Mouse (Mus musculus): ENCODE data around the gene Ndufv2.
"Not testable (repeated sequence)": the region's sequence is repeated elsewhere in the genome, so short reads cannot be mapped to it uniquely, and the experiment has no call there.

The Ndufv2 gene

DNA sequence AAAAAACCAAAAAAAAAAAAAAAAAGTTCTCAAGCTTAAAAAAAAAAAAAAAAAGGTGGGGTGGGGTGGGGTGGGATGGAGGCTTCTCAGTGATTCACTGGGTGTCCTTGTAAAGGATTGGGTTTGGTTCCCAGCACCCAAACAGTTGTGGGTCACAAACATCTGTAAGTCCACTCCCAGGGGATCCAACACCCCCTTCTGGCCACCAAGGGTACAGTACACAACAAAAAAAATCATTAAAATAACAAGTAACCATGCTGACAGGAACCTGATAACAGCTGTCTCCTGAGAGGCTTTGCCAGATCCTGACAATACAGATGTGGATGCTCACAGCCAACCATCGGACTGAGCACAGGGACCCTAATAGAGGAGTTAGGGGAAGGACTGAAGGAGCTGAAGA is 16.9 kb downstream of the Ndufv2 start:
- no peak for DNase-seq

DNA sequence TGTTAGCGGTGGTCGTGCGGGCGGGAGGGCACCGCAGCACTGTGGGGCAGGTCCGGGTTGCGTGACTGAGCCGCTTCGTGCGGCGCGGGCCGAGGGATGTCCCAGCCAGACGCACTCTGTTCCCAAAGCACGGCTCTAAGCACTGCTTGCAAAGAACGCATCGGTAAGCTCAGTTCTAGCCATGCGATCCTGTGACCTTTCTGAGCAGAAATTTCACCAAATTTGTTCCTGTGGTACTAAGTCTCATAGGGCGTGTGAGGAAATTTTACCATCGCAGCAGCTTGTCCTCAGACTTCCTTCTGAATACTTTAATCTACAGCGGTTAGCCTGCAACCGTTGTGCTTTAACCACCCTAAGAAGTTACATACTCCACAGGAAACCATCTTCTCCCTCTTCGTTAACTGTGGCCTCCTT is 23.9 kb downstream of the Ndufv2 start:
- no peak for DNase-seq

DNA sequence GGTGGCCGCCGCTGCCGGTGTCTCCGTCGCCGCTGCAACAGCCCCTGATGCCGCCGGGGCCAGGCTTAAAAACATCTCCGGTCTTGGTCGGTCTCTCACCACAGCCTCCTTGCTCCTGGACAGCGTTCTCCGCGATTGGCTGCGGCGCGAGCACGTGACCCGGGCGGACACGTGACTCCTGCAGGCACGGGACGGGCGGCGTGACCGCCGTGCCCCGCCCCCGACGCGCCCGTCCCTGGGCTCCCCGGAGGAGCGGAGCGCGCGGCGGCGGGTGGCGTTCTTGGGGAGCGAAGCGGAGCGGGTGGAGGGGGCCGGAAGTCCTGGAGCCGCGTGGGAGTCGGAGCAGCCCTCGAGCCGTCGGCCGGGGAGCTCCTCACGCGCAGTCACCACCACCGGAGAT is 24.4 kb downstream of the Ndufv2 start, which contains the start of gene Ankrd12:
Gene Ankrd12 (minus strand): TSS at position 156 of the 400 bp plus-strand sequence.
- DNase-seq = peak; percentile 98

DNA sequence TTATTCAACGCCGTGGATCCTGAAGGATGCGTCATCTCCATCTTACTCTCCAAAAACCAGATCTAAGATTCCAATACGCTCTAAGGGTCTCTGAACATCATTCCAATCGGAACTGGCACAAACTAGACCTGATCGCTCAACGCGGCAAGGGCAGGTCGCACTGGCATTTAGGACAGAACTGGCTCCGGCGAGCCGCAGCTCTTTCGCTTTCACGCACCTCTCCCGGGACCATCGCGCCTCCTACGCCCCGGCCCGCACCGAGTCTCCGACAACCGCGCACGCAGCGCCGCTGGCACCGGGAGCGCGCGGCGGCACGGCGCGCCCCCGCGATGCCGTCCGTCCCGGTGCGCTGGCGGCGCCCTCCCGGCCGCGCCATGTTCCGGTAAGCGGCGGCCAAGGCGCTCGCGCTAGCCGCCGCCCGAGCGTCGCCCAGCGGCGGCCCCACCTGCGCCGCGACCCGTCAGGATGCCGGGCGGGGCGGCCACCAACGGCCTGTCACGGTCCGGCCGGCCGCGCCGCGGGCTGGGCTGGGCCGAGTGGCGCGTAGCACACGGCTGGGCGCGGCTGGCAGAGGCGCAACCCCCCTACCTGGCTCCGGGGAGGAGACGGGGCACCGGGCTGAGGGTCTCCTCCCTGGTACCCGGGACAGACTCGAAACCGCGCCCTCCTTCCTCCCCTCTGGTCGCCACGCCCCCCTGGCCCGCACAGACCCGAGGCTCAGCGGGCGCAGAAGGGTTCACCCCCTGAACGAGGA is 25.0 kb downstream of the Ndufv2 start:
- DNase-seq = peak; percentile 57

DNA sequence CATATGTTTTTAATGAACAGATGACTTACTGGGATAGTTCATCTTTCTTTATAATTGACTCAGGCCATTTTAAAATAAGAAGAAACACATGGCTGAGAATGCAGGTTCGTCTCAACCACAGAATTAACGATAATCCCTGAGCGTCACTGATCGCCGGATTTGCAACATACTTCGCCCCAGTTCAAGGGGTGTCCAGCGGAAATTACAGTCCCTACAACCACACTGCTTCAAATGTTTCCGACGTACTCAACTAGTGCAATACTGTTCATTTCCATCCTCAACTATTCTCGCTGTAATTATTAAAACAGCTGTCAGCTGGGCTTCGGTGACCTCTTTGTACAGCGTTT is 25.6 kb downstream of the Ndufv2 start:
- no peak for DNase-seq

DNA sequence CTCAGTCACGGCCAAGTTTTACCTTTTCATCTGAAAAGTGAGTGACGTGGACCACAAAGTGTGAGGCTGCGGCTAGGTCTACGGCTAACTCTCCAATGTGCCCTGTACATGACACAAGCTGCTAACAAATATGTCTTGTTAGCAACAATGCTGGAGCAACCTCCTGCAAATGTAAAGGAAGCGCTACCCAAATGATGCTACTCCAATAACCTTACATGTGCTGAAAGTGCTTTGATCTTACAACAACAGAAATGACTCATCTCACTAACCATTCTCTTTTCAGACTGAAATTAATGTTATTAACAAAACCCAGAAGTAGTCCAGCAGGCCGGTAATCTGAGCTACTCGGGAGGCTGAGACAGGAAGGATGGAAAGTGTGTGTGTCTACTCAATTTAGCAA is 27.4 kb downstream of the Ndufv2 start:
- DNase-seq = no peak

DNA sequence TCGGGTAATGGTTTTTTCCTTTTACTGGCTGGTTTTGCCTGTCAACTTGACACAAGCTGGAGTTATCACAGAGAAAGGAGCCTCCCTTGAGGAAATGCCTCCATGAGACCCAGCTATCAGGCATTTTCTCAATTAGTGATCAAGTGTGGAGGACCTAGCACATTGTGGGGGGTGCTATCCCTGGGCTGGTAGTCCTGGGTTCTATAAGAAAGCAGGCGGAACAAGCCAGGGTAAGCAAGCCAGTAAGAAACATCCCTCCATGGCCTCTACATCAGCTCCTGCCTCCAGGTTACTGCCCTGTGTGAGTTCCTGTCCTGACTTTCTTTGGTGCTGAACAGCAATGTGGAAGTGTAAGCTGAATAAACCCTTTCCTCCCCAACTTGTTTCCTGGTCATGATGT is 32.3 kb downstream of the Ndufv2 start:
- DNase-seq = not testable (repeated sequence)

DNA sequence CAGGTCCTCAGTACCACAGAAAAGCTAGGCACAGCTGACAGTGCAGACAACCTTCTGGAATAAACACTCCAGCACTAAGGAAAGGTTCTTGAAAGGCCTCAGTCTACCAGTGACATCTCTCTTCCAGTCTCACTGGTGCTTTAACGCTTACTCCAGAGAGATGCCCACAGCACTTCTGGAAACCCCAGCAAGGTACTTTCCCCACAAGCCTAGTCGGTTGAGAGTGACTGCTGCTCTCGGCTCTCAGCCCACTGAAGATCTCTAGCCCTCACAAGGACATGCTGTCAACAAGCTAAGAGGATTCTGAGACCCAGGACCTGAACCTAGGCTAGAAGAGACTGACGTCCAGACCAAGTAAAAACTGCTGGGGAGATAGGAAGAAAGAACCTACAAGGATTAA is 36.2 kb downstream of the Ndufv2 start:
- no peak for DNase-seq

DNA sequence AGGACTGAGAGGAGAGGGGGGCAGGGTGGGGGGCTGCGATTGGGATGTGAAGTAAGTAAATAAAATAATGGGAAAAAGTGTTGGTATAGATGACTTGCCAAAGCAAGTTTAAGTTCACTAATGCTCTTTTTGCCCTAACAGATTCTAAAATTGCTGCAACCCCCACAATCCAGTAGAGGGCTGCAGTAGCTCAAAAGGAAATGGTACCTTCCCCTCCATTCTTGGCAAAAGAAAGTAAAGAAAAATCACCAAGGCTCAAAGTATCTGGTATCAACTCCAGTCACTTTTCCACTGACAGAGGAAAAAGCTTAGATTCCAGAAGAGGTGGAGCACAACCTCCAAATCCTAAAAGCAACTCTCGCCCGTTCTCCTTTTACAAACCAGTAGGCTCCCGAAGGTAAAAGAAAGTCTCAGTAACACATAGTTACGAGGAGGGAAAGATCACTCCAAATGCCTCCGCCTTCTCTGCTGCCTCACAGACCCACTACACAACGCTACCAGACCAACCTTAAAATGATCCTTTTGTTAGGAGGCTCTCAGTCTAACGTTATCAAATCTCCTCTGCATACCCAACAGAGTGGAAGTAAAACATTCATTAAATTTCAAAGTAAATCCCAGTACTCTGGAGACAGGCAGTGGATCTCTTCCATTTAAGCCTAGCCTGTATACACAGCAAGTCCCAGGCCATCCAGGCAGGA is 40.0 kb downstream of the Ndufv2 start:
- no peak for DNase-seq

DNA sequence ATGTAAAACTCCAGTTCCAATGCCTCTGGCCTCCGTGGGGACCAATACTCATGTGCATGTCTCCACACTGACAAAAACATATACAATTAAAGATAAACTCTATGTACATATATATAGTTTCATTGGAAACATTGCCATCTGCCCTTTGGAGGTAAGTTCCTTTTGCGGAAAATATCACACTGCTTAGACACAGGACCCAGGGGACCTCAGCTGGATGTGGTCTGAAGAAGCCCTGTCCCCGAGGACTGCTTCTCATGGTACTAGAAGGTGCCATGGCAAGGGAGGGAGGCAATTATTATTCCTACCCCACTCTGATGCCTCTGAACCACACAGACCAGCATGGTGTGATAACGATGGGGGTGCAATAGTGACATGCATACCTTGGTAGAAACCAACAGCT is 43.2 kb downstream of the Ndufv2 start:
- no peak for DNase-seq

DNA sequence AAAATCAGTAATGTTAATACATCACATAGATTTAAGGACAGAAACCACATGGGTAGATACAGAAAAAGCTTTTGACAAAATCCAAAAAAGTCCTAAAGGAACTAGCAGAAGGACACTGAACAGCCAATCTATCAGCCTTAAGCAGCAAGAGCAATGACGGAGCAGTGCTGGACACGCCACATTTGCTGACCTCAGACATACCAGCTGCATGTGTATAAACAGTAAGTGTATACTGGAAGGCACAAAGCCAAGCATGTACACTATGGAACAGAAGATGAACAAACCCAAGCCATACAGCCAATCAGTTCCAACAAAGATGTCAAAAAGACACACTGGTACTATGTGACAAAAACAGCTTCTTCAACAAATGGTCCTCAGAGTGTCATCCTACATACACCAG is 44.2 kb downstream of the Ndufv2 start:
- DNase-seq = no peak

DNA sequence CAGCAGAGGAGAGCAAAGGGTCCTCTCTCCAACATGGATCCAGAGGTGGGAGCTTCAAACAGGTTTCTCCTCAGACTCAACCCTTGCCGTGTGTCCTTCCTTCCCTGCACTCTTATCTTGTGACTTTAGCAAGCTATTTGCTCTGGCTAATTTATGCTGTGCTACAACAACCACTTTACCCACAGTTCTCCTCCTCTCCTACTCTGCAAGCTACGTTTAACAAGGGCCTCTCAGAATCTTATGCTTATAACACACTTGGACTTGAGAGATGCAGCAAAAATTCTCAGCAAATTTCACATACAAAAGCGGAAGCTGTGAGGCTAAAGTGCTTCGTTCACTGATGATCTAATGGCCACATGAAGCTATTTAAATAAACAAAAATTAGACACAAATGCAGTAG is 48.0 kb downstream of the Ndufv2 start:
- DNase-seq = no peak

DNA sequence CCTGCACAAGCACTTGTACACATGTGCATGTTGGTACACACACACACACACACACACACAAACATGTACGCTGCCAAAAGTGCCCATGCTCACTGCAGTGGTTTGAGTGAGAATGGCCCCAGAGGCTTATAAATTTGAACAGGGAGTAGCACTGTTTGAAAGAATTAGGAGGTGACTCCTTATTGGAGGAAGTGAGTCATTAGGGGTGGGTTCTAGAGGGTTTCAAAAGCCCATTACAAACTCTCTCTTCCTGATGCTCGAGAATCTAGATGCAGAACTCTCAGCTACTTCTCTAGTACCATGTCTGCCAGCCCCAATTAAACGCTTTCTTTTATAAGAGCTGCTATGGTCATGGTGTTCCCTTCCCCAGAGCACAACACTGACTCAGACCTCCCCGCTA is 52.6 kb downstream of the Ndufv2 start:
- no peak for DNase-seq

DNA sequence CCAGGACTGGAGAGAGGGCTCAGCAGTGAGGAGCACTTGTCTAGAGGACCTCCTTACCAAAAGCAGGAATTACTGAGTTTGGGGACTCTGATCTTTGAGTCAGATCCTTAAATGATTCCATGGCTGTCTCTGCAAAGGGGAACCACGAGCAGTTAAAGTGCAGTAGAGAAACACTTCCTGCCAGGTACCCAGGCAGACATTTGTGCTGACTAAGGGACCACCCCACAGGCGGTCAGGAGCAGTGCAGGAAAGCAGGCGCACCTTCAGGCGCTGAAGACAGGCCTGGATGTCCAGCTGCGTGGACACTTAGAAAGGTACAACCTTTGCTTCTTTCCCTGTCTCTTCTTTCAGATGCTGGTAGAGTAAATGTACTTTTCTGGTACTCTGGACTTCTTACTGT is 53.2 kb downstream of the Ndufv2 start:
- DNase-seq = peak; percentile 14

DNA sequence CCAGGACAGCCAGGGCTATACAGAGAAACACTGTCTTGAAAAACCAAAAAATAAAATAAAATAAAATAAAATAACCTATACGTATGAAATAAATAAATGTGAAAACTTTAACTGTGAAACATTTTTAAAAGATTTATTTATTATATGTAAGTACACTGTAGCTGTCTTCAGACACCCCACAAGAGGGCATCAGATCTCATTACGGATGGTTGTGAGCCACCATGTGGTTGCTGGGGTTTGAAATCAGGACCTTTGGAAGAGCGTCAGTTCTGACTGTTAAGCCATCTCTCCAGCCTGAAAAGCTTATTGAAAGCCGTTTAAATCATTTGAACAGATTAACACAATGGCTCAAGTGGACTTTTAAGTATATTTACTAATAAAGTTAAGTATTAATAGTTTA is 57.7 kb downstream of the Ndufv2 start:
- not testable (repeated sequence) for DNase-seq

DNA sequence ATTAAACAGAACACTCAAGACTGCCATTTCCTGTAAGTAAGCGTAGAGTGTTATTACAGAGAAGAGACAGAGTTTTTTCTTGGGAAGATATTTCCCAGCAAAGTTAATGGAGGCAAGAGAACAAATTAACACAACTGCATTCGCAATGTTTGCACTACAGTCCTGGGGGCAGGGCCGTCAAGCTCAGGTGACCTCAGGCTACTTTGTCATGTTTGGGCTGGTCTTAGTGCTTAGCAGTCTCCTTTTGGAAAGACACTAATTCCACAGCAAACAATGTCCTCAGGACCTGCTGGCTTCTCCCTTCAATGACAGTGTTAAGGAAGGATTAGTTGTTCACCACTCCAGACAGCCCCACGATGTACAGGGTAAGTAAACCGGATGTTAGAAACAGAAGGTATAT is 60.3 kb downstream of the Ndufv2 start:
- DNase-seq = no peak

DNA sequence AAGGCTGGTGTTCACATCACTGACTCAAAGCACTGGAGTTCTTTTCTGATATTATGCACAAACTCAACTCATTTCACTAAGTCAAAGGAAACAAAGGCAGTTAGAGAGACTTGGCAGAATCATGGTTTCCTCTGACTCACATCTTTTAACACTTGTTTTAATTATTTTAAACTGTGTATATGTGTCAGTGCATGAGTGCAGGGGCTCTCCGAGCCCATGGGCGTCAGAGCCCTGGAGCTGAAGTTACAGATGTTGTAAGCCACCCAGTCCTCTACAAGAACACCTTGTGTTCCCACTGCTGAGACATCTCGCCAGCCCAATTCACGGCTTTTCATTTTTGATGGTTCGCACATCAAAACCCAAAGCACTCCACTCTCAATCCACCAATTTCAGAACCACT is 68.1 kb downstream of the Ndufv2 start:
- DNase-seq = no peak

DNA sequence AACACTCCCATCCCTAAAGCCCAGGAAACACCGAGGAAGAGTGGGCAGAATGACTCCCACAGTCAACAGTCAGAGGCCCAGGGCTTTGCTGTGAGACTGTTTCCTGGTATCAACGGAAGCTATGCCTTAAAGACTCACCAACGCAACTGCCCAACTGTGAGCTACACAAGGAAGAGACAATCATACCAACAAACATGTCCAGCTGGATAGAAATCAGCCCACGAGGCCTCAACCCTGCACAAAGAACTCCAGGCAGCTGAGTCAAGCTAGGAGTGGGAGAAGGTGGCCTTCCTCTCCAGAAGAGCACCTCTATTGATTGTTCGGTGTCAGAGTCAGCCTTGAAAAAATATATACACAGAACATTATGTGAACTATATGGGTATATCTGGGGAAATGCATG is 69.4 kb downstream of the Ndufv2 start:
- DNase-seq = no peak
